Mouse (Mus musculus) heart, postnatal 36 days (tissue): ENCODE data around the gene Cabp4. TPM values are rescaled to one million over a fixed set of nuclear protein-coding genes. Genes with fewer than 3 reads are reported as not detected.

ENCODE experiments used
- DNase-seq, 2 experiments: peaks; one replicate each; pipeline ENCODE4 v3.0.0; 2021 to 2022
- intact Hi-C: fragments of 180-260 bp; cut with DNase I; formaldehyde crosslinking; loops from one replicate; pipeline ENCODE4 v1.15.1; 2025
- total RNA-seq, 2 experiments: library from RNA; stranded (reverse); gene quantifications; 2 replicates each; pipeline ENCODE4 v1.2.3; 2021

The Cabp4 gene
- total RNA-seq, 2 experiments from 2014 or later = 0.19 TPM; not detected in 1

DNA sequence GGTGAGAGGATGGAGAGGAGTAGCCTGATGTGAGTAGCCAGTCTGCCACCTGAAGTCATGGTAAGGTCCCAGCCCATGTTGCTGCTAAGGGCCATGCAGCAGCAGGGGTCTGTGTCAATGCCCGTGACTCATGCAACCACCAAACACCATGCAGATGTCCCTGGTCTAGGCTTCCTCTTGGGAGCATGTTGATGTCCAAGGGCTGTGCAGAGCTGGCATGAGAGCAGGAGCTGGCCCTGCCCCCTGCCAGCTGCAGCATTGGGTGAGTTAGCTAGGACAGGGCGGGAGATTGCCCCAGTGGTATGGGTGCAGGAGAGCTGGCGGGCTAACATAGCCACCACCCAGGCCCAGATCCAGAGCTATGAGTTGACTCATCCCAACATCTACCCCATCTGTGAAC lies 53.4 kb downstream of the Cabp4 start:
- DNase-seq = no peak
- intact Hi-C loops = no loop called here

DNA sequence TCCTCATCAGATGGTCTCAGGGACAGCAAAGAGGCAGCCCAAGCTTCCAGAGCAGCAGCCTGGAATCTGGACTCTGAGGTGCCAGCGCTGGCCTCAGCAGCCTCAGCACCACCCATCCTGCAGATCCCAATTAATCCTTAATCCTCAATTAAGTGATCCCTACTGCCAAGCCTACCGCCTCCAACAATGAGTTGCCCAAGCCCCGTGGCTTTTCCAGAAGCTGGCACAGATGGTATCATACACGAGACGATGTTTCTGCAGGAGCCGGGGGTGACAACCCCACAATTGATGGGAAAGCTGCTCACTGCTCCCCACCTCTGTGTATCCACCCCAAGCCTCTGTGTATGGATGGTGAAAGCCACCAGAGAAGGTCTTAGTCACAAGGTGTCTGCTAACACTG lies 54.7 kb downstream of the Cabp4 start:
- intact Hi-C loops = no loop called here
- DNase-seq = no peak

- no peak for DNase-seq
- intact Hi-C loops = no loop called here
Observed at GRCm38 (mm10) chr19:4088146-4088545, 55.7 kb downstream of the Cabp4 start.

DNA sequence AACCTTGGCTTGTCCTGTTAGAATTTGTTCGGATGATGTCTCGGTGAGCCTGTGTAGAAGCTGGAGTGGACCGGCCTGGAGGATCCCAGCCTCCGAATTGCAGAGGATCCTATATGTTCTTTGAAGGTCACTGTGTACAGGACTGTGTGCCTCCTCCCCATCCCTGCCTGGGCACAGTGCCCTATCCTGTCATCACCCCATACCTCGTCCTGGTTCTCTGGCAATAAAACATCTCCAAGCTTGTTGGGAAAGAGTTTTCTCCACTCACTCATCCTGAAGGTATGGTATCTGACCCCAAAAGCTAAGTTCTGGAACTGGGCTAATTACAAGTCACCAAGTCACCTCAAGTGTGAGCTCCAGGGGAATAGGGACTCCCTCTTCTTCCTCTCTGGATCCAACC lies 56.7 kb downstream of the Cabp4 start:
- intact Hi-C loops = no loop called here
- DNase-seq = no peak

DNA sequence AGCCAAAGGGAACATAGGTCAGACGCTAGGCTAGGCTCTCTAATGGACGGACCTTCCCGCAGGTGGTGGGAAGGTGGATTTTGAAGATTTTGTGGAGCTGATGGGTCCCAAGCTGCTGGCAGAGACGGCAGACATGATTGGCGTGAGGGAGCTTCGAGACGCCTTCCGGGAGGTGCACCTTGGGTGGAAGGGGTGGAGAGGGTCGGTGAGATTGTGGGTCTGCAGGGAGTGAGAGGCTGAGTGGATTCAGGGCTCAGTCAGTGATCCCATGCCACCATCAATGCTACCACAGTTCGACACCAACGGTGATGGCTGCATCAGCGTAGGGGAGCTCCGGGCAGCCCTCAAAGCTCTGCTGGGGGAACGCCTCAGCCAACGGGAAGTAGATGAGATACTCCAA lies 57.7 kb downstream of the Cabp4 start:
- DNase-seq = no peak
- intact Hi-C loops = no loop called here

Other genes with a start within 250 kb of the Cabp4 start
- gene Tcirg1, start 236.9 kb downstream of the Cabp4 start, total RNA-seq = 10 to 100 TPM in 1 of 2 experiments, 1 to 10 TPM in 1; 9.1 to 17.7 TPM
- 100 to 1,000 TPM; 508 to 532 TPM for gene Ndufs8, start 231.3 kb downstream of the Cabp4 start, total RNA-seq
- 1 to 10 TPM; 1.5 to 1.6 TPM for gene Aldh3b1, start 214.2 kb downstream of the Cabp4 start, total RNA-seq
- gene Unc93b1, start 208.8 kb downstream of the Cabp4 start, total RNA-seq = 10 to 100 TPM; 16.9 to 20.6 TPM
- gene Aldh3b3, start 185.4 kb downstream of the Cabp4 start, total RNA-seq = under 1 TPM; 0.38 to 0.56 TPM
- gene Aldh3b2, start 171.7 kb downstream of the Cabp4 start, total RNA-seq = under 1 TPM in 1 of 2 experiments, not detected in 1; 0.39 TPM
- gene Acy3, start 157.5 kb downstream of the Cabp4 start, total RNA-seq = 10 to 100 TPM; 22.8 to 24.4 TPM
- not detected for gene Tbx10, start 151.3 kb downstream of the Cabp4 start, total RNA-seq
- gene Nudt8, start 143.5 kb downstream of the Cabp4 start, total RNA-seq = 100 to 1,000 TPM; 126 to 140 TPM
- 1 to 10 TPM; 1.3 to 1.4 TPM for gene Gm49405, start 143.4 kb downstream of the Cabp4 start, total RNA-seq
- gene Doc2g, start 140.7 kb downstream of the Cabp4 start, total RNA-seq = 100 to 1,000 TPM; 174 to 196 TPM
- 1,000 to 10,000 TPM; 1,111 to 1,164 TPM for gene Ndufv1, start 131.2 kb downstream of the Cabp4 start, total RNA-seq
- gene Gstp1, start 106.0 kb downstream of the Cabp4 start, total RNA-seq = 100 to 1,000 TPM; 339 to 350 TPM
- gene Gstp2, start 98.0 kb downstream of the Cabp4 start, total RNA-seq = 100 to 1,000 TPM; 120 to 124 TPM
- gene Gstp3, start 84.5 kb downstream of the Cabp4 start, total RNA-seq = not detected
- gene Cabp2, start 62.5 kb downstream of the Cabp4 start, total RNA-seq = not detected
- 10 to 100 TPM; 35.3 to 39.1 TPM for gene Cdk2ap2, start 46.9 kb downstream of the Cabp4 start, total RNA-seq
- 10 to 100 TPM; 20.7 to 22.9 TPM for gene Pitpnm1, start 44.0 kb downstream of the Cabp4 start, total RNA-seq
- gene Aip, start 18.2 kb downstream of the Cabp4 start, total RNA-seq = 10 to 100 TPM; 56.8 to 64.0 TPM
- not detected for gene Gpr152, start 4.2 kb downstream of the Cabp4 start, total RNA-seq
- gene Coro1b, start 4.6 kb upstream of the Cabp4 start, total RNA-seq = 10 to 100 TPM; 52.4 to 55.6 TPM
- gene Ptprcap, start 9.6 kb upstream of the Cabp4 start, total RNA-seq = 1 to 10 TPM; 1.1 to 1.3 TPM
- 10 to 100 TPM; 16.4 to 18.8 TPM for gene Rps6kb2, start 19.3 kb upstream of the Cabp4 start, total RNA-seq
- 10 to 100 TPM; 29.4 to 33.7 TPM for gene Carns1, start 31.4 kb upstream of the Cabp4 start, total RNA-seq
- gene Tbc1d10c, start 47.3 kb upstream of the Cabp4 start, total RNA-seq = 10 to 100 TPM in 1 of 2 experiments, 1 to 10 TPM in 1; 6.6 to 11.1 TPM
- gene Ppp1ca, start 48.0 kb upstream of the Cabp4 start, total RNA-seq = 100 to 1,000 TPM; 326 to 332 TPM
- 1 to 10 TPM; 5.2 to 5.3 TPM for gene Rad9a, start 57.6 kb upstream of the Cabp4 start, total RNA-seq
- 1 to 10 TPM in 1 of 2 experiments, under 1 TPM in 1; 0.51 to 1.2 TPM for gene Clcf1, start 70.2 kb upstream of the Cabp4 start, total RNA-seq
- not detected for gene AC109138.7, start 70.3 kb upstream of the Cabp4 start, total RNA-seq
- 10 to 100 TPM; 11.9 to 13.7 TPM for gene Pold4, start 87.9 kb upstream of the Cabp4 start, total RNA-seq
- 1 to 10 TPM; 7.2 to 8.6 TPM for gene Ssh3, start 125.1 kb upstream of the Cabp4 start, total RNA-seq
- under 1 TPM; 0.51 to 0.80 TPM for gene Ankrd13d, start 139.1 kb upstream of the Cabp4 start, total RNA-seq
- 10 to 100 TPM; 47.5 to 50.4 TPM for gene Grk2, start 162.2 kb upstream of the Cabp4 start, total RNA-seq